Mouse (Mus musculus) C3H10T1/2 (cell line): ENCODE measurements around the gene Vps53. TPM values are rescaled to one million over a fixed set of nuclear protein-coding genes. Genes with fewer than 3 reads are reported as not detected.

Experiments
- polyA plus RNA-seq, 2 experiments: library from polyadenylated mRNA; unstranded; fragments of >200 nt; fragmentation: generic; extraction: Trizol; gene quantifications; one replicate each; pipeline ENCODE4 v1.2.1; 2012; ENCODE audit warnings: missing spikeins in 2 of 2

Gene Vps53
- 10 to 100 TPM; 24.0 to 44.0 TPM for polyA plus RNA-seq

DNA sequence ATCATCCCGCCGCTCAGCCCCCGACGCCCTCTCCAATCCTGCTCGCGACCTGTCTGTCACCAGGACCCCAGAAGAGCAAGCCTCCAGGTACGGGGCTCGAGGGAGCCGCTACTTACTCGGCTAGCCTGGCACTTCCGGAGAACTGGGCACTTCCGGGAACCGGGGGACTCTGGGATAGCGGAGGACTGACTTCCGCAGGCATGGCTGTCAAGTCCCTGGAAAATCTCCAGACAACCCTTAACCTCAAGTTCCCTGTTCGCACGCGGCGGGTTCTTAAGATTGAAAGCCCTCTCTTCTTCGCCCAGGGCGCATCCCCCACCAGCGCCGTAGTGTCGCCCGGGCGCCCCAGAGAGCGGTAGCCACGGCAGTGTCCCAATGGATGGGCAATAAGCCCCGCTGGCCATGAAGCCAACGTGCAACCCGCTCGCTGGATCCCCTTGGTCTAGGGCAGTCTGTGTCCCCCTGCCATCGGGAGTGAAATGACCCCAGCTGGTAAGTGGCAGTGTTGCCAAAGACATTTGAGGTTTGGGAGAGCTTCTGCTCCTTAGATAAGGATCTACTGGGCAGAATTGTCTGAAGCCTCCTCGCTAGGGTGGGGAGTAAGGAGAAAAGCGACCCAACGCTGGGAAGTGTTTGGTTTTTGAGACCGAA, at the start of gene Vps53, which contains the start of gene Fam57a:
TSS of gene Vps53 (minus strand) at position 153 of the 651 bp plus-strand sequence.
TSS of gene Fam57a (plus strand) at position 177 of the 651 bp plus-strand sequence.

DNA sequence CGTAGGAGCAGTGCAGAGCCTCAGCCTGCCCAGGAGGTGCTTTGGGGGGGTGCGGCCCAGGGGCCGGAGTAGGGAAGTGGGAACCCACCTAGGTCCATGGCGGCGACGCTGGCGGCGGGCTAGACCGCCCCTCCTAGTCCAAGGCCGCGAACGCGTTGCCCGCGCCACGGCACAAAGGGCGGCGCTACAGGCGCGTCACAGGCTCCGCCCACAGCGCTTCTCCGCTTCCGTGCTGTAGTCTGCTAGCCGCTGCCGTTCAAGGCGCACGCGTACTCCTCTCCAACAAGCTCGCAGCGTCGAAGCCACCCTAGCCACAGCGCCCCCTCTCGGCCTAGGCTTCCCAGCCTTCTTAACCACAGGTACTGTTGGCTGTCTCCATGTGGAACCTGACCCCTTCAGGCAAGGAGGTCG, 37.9 kb upstream of the Vps53 start, which contains the start of the genes Dbil5 and Gemin4:
TSS of gene Dbil5 (plus strand) at position 219 of the 411 bp plus-strand sequence.
TSS of gene Gemin4 (minus strand) at position 275 of the 411 bp plus-strand sequence.

DNA sequence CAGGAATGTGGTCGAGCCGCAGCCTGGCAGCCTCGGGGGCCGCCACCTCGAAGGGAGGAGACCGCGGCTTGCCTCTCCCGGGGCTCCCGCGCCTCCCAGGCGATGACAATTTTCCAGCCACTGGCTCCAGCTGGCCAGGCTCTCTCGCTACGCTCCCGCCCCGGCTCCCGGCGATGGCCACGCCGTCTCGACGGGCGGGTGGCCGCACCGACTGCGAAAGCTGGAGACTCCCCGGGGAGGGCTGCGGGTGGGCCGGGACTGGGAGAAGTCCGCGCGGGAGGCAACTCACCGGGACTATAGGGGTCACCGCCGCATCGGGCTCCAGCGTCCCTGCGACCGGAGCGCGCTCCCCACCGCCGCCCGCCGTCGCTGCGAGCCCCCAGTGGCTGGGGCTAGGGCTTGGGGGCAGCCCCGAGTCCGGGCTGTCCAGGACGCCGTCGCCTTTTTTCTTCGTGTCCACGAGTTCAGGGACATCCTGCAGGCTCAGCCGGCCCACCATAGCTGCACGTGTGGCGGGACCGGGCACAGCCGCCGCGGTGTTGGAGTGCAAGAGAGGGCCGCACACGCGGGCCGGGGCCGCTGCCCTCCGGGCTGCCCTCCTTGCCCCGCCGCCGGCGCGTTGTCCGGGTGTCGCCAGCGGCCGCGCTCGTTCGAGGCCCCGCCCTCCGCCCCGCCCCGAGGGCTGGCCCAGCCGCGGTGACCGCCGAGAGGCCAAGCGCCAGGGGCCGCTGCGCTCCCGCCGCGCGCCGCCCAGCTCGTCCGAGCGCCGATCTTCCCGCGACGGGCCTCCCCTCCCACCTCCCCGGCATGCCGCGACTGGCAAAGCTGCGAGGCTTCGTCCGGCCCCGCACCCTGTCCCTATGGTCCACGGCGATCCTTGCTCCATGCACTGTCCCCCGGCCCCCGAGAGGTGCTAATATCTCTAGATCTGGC, 152.0 kb downstream of the Vps53 start, which contains the start of gene Rflnb:
TSS of gene Rflnb (minus strand) at position 644 of the 933 bp plus-strand sequence.

DNA sequence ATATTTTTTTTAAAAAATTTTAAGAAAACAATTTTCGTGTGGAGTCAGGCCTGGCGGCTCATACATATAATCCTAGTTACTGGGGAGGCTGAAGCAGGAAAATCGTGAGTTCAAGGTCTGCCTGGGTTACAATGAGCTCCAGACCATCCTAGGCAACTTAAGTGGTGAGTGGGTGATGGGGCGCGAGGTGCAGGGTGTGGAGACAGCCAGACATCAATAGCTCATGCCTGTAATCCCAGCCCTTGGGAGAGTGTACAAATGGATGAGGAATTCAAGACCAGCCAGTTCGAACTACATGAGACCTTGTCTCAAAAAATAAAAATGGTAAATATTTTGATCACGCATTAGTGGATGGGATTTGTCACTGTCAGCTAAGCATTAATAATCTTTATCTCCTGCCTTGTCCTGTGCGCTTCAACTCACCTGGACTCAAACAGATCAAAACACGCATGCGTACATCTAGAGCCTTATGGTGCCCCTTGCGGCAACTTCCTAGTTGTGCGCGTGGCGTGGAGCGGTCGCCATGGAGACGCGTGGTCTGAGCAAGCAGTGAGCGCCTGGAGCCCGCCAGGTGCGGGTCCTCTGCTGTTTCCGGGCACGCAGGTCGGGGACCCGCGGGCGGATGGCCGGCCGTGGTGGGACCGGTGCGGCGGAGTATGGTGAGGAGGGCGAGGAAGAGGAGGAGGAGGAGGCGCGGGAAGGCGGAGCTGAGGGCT, 179.8 kb downstream of the Vps53 start, which contains the start of gene 1700016K19Rik:
TSS of gene 1700016K19Rik (plus strand) at position 473 of the 716 bp plus-strand sequence.

Other genes with a start within 250 kb of the Vps53 start
- under 1 TPM; 0.54 to 0.55 TPM for gene Rph3al, start 241.2 kb downstream of the Vps53 start, polyA plus RNA-seq
- gene 1700016K19Rik, start 179.7 kb downstream of the Vps53 start, polyA plus RNA-seq = not detected
- 1 to 10 TPM; 5.2 to 6.4 TPM for gene Rflnb, start 151.9 kb downstream of the Vps53 start, polyA plus RNA-seq
- gene Fam57a, start within 50 bp of the Vps53 start, polyA plus RNA-seq = 10 to 100 TPM in 1 of 2 experiments, 1 to 10 TPM in 1; 8.1 to 11.1 TPM
- under 1 TPM; 0.42 to 0.44 TPM for gene Dbil5, start 38.0 kb upstream of the Vps53 start, polyA plus RNA-seq
- gene Gemin4, start 38.0 kb upstream of the Vps53 start, polyA plus RNA-seq = 10 to 100 TPM in 1 of 2 experiments, 1 to 10 TPM in 1; 9.5 to 18.3 TPM
- 10 to 100 TPM in 1 of 2 experiments, 1 to 10 TPM in 1; 9.2 to 17.7 TPM for gene Mrm3, start 64.1 kb upstream of the Vps53 start, polyA plus RNA-seq
- gene Glod4, start 64.1 kb upstream of the Vps53 start, polyA plus RNA-seq = 10 to 100 TPM; 22.9 to 77.1 TPM
- 10 to 100 TPM; 32.1 to 84.5 TPM for gene Nxn, start 219.5 kb upstream of the Vps53 start, polyA plus RNA-seq
- gene Timm22, start 227.3 kb upstream of the Vps53 start, polyA plus RNA-seq = 100 to 1,000 TPM in 1 of 2 experiments, 10 to 100 TPM in 1; 92.1 to 113 TPM